Mouse (Mus musculus): ENCODE data around the gene Hbb-bt. TPM values are rescaled to one million over a fixed set of nuclear protein-coding genes. Genes with fewer than 3 reads are reported as not detected.
"Not testable (repeated sequence)": the region's sequence is repeated elsewhere in the genome, so short reads cannot be mapped to it uniquely, and the experiment has no call there.

Hbb-bt gene
- polyA plus RNA-seq, 1 experiment from 2014 or later = 4,969 TPM

DNA sequence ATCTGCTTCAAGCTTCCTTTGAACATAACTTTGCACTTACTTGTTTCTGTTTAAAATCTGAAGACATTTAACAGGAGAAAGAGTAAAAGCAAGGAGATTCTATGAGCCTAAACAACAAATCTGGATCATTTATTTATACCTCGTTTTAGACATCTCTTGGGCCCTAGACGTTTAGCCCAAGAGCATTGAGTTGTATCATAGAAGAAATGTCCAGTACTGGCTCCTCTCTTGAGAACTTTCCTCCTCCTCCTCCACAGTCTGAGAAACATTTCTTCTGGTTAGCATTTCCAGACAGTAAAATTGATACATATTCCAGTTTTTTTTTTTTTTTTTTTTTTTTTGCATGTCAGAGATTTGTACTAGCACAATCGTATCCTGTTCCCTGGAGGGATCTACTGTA is 22.1 kb downstream of the Hbb-bt start, which contains the start of gene Olfr67:
Gene Olfr67 (minus strand): TSS at position 101 of the 400 bp plus-strand sequence.
- DNase-seq (ENCODE audit: low spot score) = no peak
- no peak within 1 kb of the TSS for H3K4me2 ChIP-seq (ENCODE audit: low read depth, low read length)
- H3K4me1 ChIP-seq (ENCODE audit: control insufficient read depth, insufficient read depth, low read length) = no peaks in the 10 kb centered on the region
- no peaks in the 10 kb centered on the region for H3K9me3 ChIP-seq (ENCODE audit: control insufficient read depth, low read length)
- no peaks in the 10 kb centered on the region for H3K27me3 ChIP-seq (replicated peaks; ENCODE audit: control insufficient read depth, insufficient read depth, low read length)
- H3K9ac ChIP-seq (ENCODE audit: low read depth, low read length) = no peak within 1 kb of the TSS
- no peak within 1 kb of the TSS for H3K4me3 ChIP-seq (ENCODE audit: low read depth, low read length)
- H3K27ac ChIP-seq (replicated peaks; ENCODE audit: low read depth, low read length) = no peak within 1 kb of the TSS
- no peak for ATAC-seq (ENCODE audit: low read depth)
- 69% methylated on average over 3 of the region's 3 CpGs for WGBS
- no peaks in the 10 kb centered on the region for H3K36me3 ChIP-seq (ENCODE audit: control insufficient read depth, insufficient read depth, low read length)

DNA sequence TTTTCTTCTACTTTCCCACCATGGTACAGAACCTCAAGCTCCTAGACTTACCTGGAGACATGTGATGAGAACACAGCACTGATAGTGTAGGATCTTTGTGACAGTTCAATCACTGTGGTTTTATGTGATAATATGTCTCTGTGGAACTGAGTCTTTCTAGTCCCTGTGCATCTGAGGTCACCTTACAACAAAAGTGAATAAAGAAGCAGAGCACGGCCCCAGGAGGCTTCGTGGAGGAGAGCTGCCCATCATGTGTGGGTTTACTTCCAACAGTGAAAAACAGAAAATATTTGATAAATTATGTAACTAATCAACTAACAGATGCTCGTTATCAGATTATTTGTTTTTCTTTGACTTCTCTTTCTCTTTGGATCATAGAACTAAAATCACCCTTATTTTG is 34.2 kb downstream of the Hbb-bt start, which contains the start of gene Olfr68:
Gene Olfr68 (minus strand): TSS at position 101 of the 400 bp plus-strand sequence.
- no peaks in the 10 kb centered on the region for H3K4me1 ChIP-seq (ENCODE audit: control insufficient read depth, insufficient read depth, low read length)
- H3K4me2 ChIP-seq (ENCODE audit: low read depth, low read length) = no peak within 1 kb of the TSS
- no peak for ATAC-seq (ENCODE audit: low read depth)
- no peaks in the 10 kb centered on the region for H3K36me3 ChIP-seq (ENCODE audit: control insufficient read depth, insufficient read depth, low read length)
- no peaks in the 10 kb centered on the region for H3K9me3 ChIP-seq (ENCODE audit: control insufficient read depth, low read length)
- WGBS = 72% methylated on average over 3 of the region's 3 CpGs
- H3K27ac ChIP-seq (replicated peaks; ENCODE audit: low read depth, low read length) = no peak within 1 kb of the TSS
- H3K27me3 ChIP-seq (replicated peaks; ENCODE audit: control insufficient read depth, insufficient read depth, low read length) = no peaks in the 10 kb centered on the region
- no peak for DNase-seq (ENCODE audit: low spot score)
- H3K4me3 ChIP-seq (ENCODE audit: low read depth, low read length) = no peak within 1 kb of the TSS
- H3K9ac ChIP-seq (ENCODE audit: low read depth, low read length) = no peak within 1 kb of the TSS

DNA sequence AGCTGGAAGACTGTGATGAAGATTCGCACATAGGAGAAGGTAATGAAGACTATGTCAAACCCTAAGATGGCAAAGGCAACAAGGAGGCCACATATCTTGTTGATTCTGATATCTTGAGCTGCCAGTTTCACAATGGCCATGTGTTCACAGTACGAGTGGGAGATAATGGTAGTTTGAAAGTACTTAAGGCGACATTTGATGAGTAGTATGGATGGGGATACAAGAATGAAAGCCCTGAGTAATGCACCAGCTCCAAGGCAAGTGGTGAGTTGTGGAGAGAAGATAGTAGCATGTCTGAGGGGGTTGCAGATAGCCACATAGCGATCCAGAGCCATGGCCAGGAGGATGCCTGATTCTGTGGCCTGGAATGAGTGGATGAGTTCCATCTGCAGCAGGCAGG is 36.1 kb downstream of the Hbb-bt start:
- H3K9me3 ChIP-seq (ENCODE audit: control insufficient read depth, low read length); H3K4me2 ChIP-seq (ENCODE audit: low read depth, low read length); H3K36me3 ChIP-seq (ENCODE audit: control insufficient read depth, insufficient read depth, low read length); H3K27ac ChIP-seq (replicated peaks; ENCODE audit: low read depth, low read length); ATAC-seq (ENCODE audit: low read depth); H3K4me3 ChIP-seq (ENCODE audit: low read depth, low read length); H3K9ac ChIP-seq (ENCODE audit: low read depth, low read length); H3K27me3 ChIP-seq (replicated peaks; ENCODE audit: control insufficient read depth, insufficient read depth, low read length); DNase-seq (ENCODE audit: low spot score); H3K4me1 ChIP-seq (ENCODE audit: control insufficient read depth, insufficient read depth, low read length): not testable (repeated sequence)
- WGBS = 90% methylated on average over 3 of the region's 4 CpGs

DNA sequence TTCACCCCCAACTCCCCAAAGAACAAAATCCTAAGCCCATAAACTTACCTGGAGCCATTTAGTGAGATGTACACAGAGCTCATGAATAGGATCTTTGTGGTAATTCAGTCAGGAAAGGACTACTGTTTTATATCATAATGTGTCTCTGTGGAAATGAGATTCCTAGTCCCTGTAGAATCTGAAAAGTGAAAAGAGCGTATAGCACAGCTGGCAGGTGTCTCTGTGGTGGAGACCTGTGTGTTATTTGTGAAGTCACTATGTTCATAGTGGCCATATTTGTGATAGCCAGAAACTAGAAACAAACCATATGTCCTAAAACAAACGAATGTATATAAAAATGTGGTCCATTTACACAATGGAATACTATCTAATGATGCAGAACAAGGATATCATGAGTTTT is 42.3 kb downstream of the Hbb-bt start, which contains the start of gene Olfr69:
Gene Olfr69 (minus strand): TSS at position 101 of the 400 bp plus-strand sequence.
- Histone ChIP-seq H3K27me3 (replicated peaks; ENCODE audit: control insufficient read depth, insufficient read depth, low read length) (no peaks in the 10 kb centered on the region), H3K9ac (ENCODE audit: low read depth, low read length) (no peak within 1 kb of the TSS), H3K9me3 (ENCODE audit: control insufficient read depth, low read length) (no peaks in the 10 kb centered on the region), H3K4me2 (ENCODE audit: low read depth, low read length) (no peak within 1 kb of the TSS), H3K4me1 (ENCODE audit: control insufficient read depth, insufficient read depth, low read length) (no peaks in the 10 kb centered on the region), H3K4me3 (ENCODE audit: low read depth, low read length) (no peak within 1 kb of the TSS), H3K27ac (replicated peaks; ENCODE audit: low read depth, low read length) (no peak within 1 kb of the TSS), H3K36me3 (ENCODE audit: control insufficient read depth, insufficient read depth, low read length) (no peaks in the 10 kb centered on the region)
- 68% methylated on average over 2 of the region's 2 CpGs for WGBS
- no peak for ATAC-seq (ENCODE audit: low read depth)
- no peak for DNase-seq (ENCODE audit: low spot score)

DNA sequence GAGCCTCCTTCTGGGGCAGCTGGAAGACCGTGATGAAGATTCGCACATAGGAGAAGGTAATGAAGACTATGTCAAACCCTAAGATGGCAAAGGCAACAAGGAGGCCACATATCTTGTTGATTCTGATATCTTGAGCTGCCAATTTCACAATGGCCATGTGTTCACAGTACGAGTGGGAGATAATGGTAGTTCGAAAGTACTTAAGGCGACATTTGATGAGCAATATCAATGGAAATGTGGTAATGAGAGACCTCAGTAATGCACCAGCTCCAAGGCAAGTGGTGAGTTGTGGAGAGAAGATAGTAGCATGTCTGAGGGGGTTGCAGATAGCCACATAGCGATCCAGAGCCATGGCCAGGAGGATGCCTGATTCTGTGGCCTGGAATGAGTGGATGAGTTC is 46.1 kb downstream of the Hbb-bt start:
- not testable (repeated sequence) for H3K9ac ChIP-seq (ENCODE audit: low read depth, low read length); H3K4me1 ChIP-seq (ENCODE audit: control insufficient read depth, insufficient read depth, low read length); H3K27me3 ChIP-seq (replicated peaks; ENCODE audit: control insufficient read depth, insufficient read depth, low read length); H3K27ac ChIP-seq (replicated peaks; ENCODE audit: low read depth, low read length); H3K4me2 ChIP-seq (ENCODE audit: low read depth, low read length); H3K4me3 ChIP-seq (ENCODE audit: low read depth, low read length); H3K36me3 ChIP-seq (ENCODE audit: control insufficient read depth, insufficient read depth, low read length); H3K9me3 ChIP-seq (ENCODE audit: control insufficient read depth, low read length); DNase-seq (ENCODE audit: low spot score); ATAC-seq (ENCODE audit: low read depth)
- WGBS = 77% methylated on average over 4 of the region's 6 CpGs

Other genes starting within 250 kb of the Hbb-bt start
- not detected in 2 replicates for gene Olfr616, start 244.9 kb downstream of the Hbb-bt start, polyA plus RNA-seq (2014; fragmentation: Nextera tagmentation; extraction: Ambion mirVana)
- gene Olfr617, start 240.9 kb downstream of the Hbb-bt start, polyA plus RNA-seq (2014; fragmentation: Nextera tagmentation; extraction: Ambion mirVana) = not detected in 2 replicates
- not detected in 2 replicates for gene Olfr618, start 223.9 kb downstream of the Hbb-bt start, polyA plus RNA-seq (2014; fragmentation: Nextera tagmentation; extraction: Ambion mirVana)
- gene Olfr619, start 213.4 kb downstream of the Hbb-bt start, polyA plus RNA-seq (2014; fragmentation: Nextera tagmentation; extraction: Ambion mirVana) = not detected in 2 replicates
- gene Olfr620, start 201.5 kb downstream of the Hbb-bt start, polyA plus RNA-seq (2014; fragmentation: Nextera tagmentation; extraction: Ambion mirVana) = not detected in 2 replicates
- gene Olfr622, start 171.3 kb downstream of the Hbb-bt start, polyA plus RNA-seq (2014; fragmentation: Nextera tagmentation; extraction: Ambion mirVana) = 0.12 and 0.13 TPM in 2 replicates
- gene Olfr623, start 150.3 kb downstream of the Hbb-bt start, polyA plus RNA-seq (2014; fragmentation: Nextera tagmentation; extraction: Ambion mirVana) = not detected in 2 replicates
- 0.04 and 0.06 TPM in 2 replicates for gene Olfr624, start 142.8 kb downstream of the Hbb-bt start, polyA plus RNA-seq (2014; fragmentation: Nextera tagmentation; extraction: Ambion mirVana)
- gene Olfr625-ps1, start 131.3 kb downstream of the Hbb-bt start, polyA plus RNA-seq (2014; fragmentation: Nextera tagmentation; extraction: Ambion mirVana) = not detected in 2 replicates
- not detected in 2 replicates for gene Olfr243, start 99.3 kb downstream of the Hbb-bt start, polyA plus RNA-seq (2014; fragmentation: Nextera tagmentation; extraction: Ambion mirVana)
- 0.14 TPM in 1 of 2 replicates, not detected in the other for gene Olfr628, start 83.6 kb downstream of the Hbb-bt start, polyA plus RNA-seq (2014; fragmentation: Nextera tagmentation; extraction: Ambion mirVana)
- gene Olfr629, start 69.1 kb downstream of the Hbb-bt start, polyA plus RNA-seq (2014; fragmentation: Nextera tagmentation; extraction: Ambion mirVana) = not detected in 2 replicates
- 0.07 TPM in 1 of 2 replicates, not detected in the other for gene Olfr630, start 56.7 kb downstream of the Hbb-bt start, polyA plus RNA-seq (2014; fragmentation: Nextera tagmentation; extraction: Ambion mirVana)
- gene Olfr69, start 42.4 kb downstream of the Hbb-bt start, polyA plus RNA-seq (2014; fragmentation: Nextera tagmentation; extraction: Ambion mirVana) = 0.12 and 0.26 TPM in 2 replicates
- gene Olfr68, start 34.3 kb downstream of the Hbb-bt start, polyA plus RNA-seq (2014; fragmentation: Nextera tagmentation; extraction: Ambion mirVana) = not detected in 2 replicates
- not detected in 2 replicates for gene Olfr67, start 22.2 kb downstream of the Hbb-bt start, polyA plus RNA-seq (2014; fragmentation: Nextera tagmentation; extraction: Ambion mirVana)
- 10,123 and 13,531 TPM in 2 replicates for gene Hbb-bs, start 14.1 kb upstream of the Hbb-bt start, polyA plus RNA-seq (2014; fragmentation: Nextera tagmentation; extraction: Ambion mirVana)
- not detected in 2 replicates for gene Hbb-bh2, start 26.5 kb upstream of the Hbb-bt start, polyA plus RNA-seq (2014; fragmentation: Nextera tagmentation; extraction: Ambion mirVana)
- gene Hbb-bh1, start 29.2 kb upstream of the Hbb-bt start, polyA plus RNA-seq (2014; fragmentation: Nextera tagmentation; extraction: Ambion mirVana) = 3.6 and 8.0 TPM in 2 replicates
- 391 and 1,497 TPM in 2 replicates for gene Hbb-y, start 39.2 kb upstream of the Hbb-bt start, polyA plus RNA-seq (2014; fragmentation: Nextera tagmentation; extraction: Ambion mirVana)
- gene Olfr66, start 72.3 kb upstream of the Hbb-bt start, polyA plus RNA-seq (2014; fragmentation: Nextera tagmentation; extraction: Ambion mirVana) = not detected in 2 replicates
- not detected in 2 replicates for gene Olfr64, start 80.5 kb upstream of the Hbb-bt start, polyA plus RNA-seq (2014; fragmentation: Nextera tagmentation; extraction: Ambion mirVana)
- 0.13 and 0.35 TPM in 2 replicates for gene Olfr65, start 89.5 kb upstream of the Hbb-bt start, polyA plus RNA-seq (2014; fragmentation: Nextera tagmentation; extraction: Ambion mirVana)
- gene Olfr631, start 114.8 kb upstream of the Hbb-bt start, polyA plus RNA-seq (2014; fragmentation: Nextera tagmentation; extraction: Ambion mirVana) = not detected in 2 replicates
- not detected in 2 replicates for gene Olfr632, start 120.4 kb upstream of the Hbb-bt start, polyA plus RNA-seq (2014; fragmentation: Nextera tagmentation; extraction: Ambion mirVana)
- not detected in 2 replicates for gene Olfr633, start 130.4 kb upstream of the Hbb-bt start, polyA plus RNA-seq (2014; fragmentation: Nextera tagmentation; extraction: Ambion mirVana)
- not detected in 2 replicates for gene Olfr635, start 157.2 kb upstream of the Hbb-bt start, polyA plus RNA-seq (2014; fragmentation: Nextera tagmentation; extraction: Ambion mirVana)
- gene Olfr638, start 184.8 kb upstream of the Hbb-bt start, polyA plus RNA-seq (2014; fragmentation: Nextera tagmentation; extraction: Ambion mirVana) = not detected in 2 replicates
- gene Olfr639, start 203.3 kb upstream of the Hbb-bt start, polyA plus RNA-seq (2014; fragmentation: Nextera tagmentation; extraction: Ambion mirVana) = not detected in 2 replicates
- 0.13 and 0.14 TPM in 2 replicates for gene Olfr640, start 211.6 kb upstream of the Hbb-bt start, polyA plus RNA-seq (2014; fragmentation: Nextera tagmentation; extraction: Ambion mirVana)
- 0.10 TPM in 1 of 2 replicates, not detected in the other for gene Olfr641, start 221.4 kb upstream of the Hbb-bt start, polyA plus RNA-seq (2014; fragmentation: Nextera tagmentation; extraction: Ambion mirVana)
- gene Olfr642, start 238.7 kb upstream of the Hbb-bt start, polyA plus RNA-seq (2014; fragmentation: Nextera tagmentation; extraction: Ambion mirVana) = not detected in 2 replicates
- not detected in 2 replicates for gene 4930516K23Rik, start 247.4 kb upstream of the Hbb-bt start, polyA plus RNA-seq (2014; fragmentation: Nextera tagmentation; extraction: Ambion mirVana)

All from embryonic facial prominence, embryonic 14.5 days (tissue).